Mouse (Mus musculus): ENCODE results near the gene Vars.
"Not testable (repeated sequence)": the region's sequence is repeated elsewhere in the genome, so short reads cannot be mapped to it uniquely, and the experiment has no call there.

- not testable (repeated sequence) for TF ChIP-seq CTCF (IDR thresholded peaks at IDR 0.05; ENCODE audit: low read depth, low read length); GATA1 (IDR thresholded peaks at IDR 0.05; ENCODE audit: borderline replicate concordance, low read length); TAL1 (conservative IDR thresholded peaks at IDR 0.05; ENCODE audit: low read depth, low read length)
Observed at GRCm38 (mm10) chr17:34969822-34970221, 31.0 kb upstream of the Vars start, which contains the start of gene Gm20481.
